Mouse (Mus musculus): ENCODE measurements around the gene Shc1.

The Shc1 gene

GRCm38 (mm10) chr3:89448720-89449537, 30.7 kb downstream of the Shc1 start:
- peak in 1 of 2 experiments; percentile 25 for DNase-seq (ENCODE audit: low spot score in 2 of 2)

- DNase-seq (ENCODE audit: low spot score in 2 of 2): peak; percentile 51 to 69
Observed at GRCm38 (mm10) chr3:89449541-89449940, 31.3 kb downstream of the Shc1 start.

- DNase-seq (ENCODE audit: low spot score in 2 of 2): no peak
Observed at GRCm38 (mm10) chr3:89451916-89452315, 33.7 kb downstream of the Shc1 start.

GRCm38 (mm10) chr3:89454401-89455177, 36.3 kb downstream of the Shc1 start, which contains the start of gene Pmvk:
Gene Pmvk (plus strand): TSS chr3:89454541.
- DNase-seq (ENCODE audit: low spot score in 2 of 2): no peak

DNA sequence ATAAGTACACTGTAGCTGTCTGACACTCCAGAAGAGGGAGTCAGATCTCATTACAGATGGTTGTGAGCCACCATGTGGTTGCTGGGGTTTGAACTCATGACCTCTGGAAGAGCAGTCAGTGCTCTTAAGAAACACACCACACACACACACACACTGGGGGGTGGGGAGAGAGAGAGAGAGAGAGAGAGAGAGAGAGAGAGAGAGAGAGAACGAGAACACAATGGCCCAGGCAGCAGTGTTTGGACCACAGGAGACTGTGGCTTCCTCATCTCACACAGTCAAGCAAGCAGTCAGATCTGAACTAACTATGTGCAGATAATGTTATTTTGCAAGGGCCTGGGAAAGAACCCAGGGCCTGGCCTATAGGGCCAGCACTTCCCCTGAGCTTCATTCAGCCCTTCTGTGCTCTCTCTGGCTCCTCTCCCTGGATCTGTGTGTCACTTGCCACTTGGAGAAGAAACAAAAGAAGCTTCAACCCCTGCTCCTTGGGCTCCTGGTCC, 37.6 kb downstream of the Shc1 start:
- no peak for DNase-seq (ENCODE audit: low spot score in 2 of 2)

GRCm38 (mm10) chr3:89456726-89457665, 38.8 kb downstream of the Shc1 start:
- peak in 1 of 2 experiments; percentile 52 for DNase-seq (ENCODE audit: low spot score in 2 of 2)

DNA sequence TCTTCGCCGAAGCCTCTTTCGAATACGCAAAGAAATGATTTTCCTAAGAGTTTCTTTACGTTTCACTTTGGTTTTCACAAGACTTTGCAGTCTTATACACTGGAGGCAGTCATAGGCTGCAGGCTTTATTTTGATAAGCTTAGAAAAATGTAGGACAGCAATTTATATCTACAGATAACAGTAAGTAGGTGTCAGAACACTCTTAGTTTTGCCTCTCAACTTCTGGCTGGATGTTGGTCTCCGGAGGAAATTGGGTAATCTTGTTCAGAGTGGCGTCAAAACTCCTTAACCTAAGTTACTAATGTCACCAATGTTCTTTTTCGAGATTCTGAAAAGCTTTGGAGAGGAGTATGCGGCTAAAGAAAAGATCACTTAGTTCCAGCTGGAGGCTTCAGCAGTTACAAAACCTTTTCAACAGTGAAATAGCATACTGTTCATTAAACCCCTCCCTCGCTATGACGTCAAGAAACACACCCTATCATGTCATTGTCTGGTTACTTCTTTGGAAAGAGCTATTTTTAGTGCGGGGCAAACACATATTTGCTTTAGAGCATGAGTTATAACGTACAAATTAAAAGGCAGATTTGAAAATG, 40.2 kb downstream of the Shc1 start:
- DNase-seq (ENCODE audit: low spot score in 2 of 2): no peak

DNA sequence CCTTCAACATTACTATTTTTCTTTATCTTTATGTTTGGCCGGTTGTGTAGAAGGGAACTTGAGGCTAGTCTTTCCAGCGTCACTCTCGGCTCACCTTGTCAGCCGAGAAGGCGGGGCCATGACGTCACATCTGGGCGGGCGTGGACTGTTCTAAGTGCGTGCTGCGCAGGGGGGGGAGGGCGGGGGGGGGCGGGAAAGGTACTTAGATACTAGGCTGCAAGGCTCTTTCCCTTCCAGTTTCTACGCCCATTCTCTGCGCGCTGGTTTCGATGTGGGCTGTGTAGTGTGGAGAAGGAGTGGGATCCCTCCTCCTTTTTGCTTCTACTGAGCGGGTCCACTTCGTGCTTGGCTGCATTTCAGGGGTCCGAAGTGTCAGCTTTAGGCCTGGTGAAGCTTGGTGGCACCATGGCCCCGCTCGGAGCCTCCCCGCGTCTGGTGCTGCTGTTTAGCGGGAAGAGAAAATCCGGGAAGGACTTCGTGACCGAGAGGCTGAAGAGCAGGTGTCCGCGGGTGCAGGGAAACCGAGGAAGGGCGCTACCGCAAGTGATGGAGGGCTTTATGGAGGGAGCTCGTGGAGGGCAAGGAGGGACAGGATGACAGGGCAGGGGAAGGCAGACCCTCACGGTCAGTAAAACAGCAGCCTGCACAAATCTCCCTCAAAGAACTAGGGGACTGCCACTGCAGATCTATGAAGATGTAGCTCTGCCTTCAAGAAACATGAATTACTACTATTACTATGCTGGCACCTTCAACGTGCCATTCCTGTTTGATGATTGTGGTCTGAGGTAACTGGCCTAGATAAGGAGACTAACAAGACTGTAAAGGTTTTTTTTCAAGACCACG, 40.9 kb downstream of the Shc1 start:
- peak; percentile 83 to 91 for DNase-seq (ENCODE audit: low spot score in 2 of 2)

GRCm38 (mm10) chr3:89468268-89468667, 50.0 kb downstream of the Shc1 start:
- DNase-seq (ENCODE audit: low spot score in 2 of 2): no peak

DNA sequence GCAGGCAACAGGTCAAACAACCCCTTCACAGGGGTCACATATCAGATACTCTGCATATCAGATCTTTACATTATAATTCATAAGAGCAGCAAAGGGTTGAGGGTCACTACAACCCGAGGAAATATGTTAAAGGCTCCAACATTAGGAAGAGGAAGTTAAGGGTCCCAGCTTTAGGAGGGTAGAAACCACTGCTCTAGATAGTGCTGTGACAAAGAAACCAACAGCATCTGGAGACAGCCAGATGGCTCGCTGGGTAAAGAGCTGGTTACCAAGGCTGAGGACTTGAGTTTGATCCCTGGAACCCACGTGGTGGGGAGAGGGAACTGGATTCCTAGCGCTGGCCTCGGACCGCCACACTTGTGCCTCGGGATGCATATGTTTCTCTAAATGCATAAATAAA, 54.0 kb downstream of the Shc1 start:
- no peak for DNase-seq (ENCODE audit: low spot score in 2 of 2)

DNA sequence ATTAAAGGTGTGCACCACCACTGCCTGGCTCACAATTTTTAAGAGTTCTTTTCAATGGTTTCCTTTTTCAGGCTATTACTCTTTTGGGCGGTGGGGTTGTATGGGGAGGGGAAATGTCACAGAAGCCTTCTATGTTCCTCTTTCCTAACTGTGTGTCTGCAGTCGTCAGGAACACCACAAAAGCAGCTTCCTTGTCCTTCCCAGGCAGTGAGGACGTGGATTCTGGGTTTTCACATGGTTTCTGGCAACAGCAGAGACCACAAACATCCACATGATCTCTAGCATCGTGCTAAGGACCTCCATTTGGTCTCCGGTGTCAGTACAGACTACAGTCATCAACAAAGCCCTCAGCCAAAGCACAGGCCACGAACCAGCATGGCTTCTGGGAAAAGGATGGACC, 55.6 kb downstream of the Shc1 start:
- no peak for DNase-seq (ENCODE audit: low spot score in 2 of 2)

- no peak for DNase-seq (ENCODE audit: low spot score in 2 of 2)
Observed at GRCm38 (mm10) chr3:89479055-89479454, 60.8 kb downstream of the Shc1 start.

Data from cerebellum, postnatal 4 days (tissue).